Mouse (Mus musculus): ENCODE measurements at regions not wholly inside any gene's neighbourhood (a gene's known extent, or its start where the extent isn't known, plus 50 kb on each side); places are given as distances from the start of the nearest gene placed in this dataset. TPM values are rescaled to one million over a fixed set of nuclear protein-coding genes. Genes with fewer than 3 reads are reported as not detected.

Small RNAs in the stretch of these regions (microRNA-seq; reads per million reads assigned to microRNA genes)
- not detected for gene Gm23154
